Mouse (Mus musculus): ENCODE data around the gene Ankfn1. TPM values are rescaled to one million over a fixed set of nuclear protein-coding genes. Genes with fewer than 3 reads are reported as not detected.

Gene Ankfn1
- total RNA-seq, 2 experiments from 2014 or later: not detected

DNA sequence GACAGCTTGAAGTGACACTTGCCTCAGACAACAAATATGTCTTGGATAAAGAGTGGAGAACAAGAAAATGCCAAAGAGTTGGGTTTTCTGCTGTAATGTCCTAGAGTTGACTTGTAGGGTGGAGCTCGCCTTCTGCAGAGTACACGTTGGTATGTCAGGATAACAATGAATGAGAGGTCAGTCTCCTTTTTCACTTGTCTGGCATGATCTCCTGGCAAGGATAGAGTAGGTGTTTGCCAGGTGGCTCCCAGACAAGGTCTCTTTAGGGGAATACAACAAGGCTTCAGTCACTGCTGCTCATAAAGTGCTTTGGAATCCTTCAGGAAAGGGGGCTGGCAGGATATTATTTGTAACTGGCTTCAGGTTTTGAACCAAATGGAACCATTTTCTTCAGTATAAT is 388.6 kb downstream of the Ankfn1 start:
- DNase-seq: peak; percentile 40 to 43
- intact Hi-C loops (cut with DNase I): no loop called here

DNA sequence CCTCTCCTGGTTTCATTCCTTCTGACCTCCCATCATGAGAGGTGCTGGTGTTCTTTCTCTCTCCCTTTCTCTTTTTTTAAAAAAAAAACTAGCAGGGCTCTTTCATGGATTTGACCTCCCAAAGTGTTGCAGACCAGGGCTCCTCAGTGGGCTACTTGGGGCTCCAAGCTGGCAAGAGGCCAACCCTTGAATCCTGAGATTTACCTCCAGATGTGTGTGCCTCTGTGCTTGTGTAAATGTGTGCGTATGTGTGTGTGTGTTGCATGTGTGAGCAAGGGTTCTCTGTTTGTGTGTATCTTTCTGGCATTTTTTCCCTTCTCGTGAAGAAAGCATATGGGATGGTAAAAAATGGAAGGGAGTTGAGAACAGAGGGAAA is 394.8 kb downstream of the Ankfn1 start:
- DNase-seq: no peak
- intact Hi-C loops (cut with DNase I): no loop called here

DNA sequence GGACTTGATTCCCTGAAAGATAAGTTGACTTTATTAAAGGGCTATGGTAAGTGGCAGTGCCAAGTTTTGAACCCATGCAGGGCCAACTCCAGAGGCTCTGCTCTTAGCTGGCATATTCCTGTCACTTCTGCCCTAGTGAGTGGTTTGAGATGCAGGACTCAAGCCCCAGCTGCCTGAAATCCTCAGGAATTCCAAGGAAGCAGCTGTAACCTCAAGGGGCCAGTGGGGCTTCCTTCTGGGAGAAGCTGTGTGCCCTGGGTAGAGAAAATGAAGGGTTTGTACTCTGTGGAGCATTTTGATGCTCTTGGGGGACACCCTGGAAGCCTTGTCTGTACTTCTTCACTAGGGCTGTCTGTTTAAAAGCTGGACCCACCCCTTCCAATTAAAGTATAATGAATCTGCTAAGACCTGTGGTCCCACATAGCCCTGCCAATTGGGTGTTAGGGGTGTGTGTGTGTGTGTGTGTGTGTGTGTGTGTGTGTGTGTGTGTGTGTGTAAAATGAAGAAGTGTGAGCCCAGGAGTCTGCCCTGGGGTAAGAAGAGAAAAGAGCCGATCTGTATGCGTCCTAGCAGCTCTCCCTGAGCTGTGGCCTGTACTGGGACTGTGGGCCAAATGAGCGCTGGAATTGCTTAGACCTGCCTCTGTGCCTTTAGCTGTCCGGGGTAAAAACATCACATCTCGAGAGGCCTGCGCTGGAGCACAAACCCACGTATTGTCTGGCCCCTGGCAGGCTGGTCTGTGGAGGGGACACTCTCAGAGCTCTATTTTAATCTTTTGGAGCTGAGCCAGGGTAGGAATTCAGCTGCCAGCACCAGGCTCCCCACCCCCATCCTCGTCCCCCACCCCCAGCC is 395.4 kb downstream of the Ankfn1 start:
- intact Hi-C loops (cut with DNase I): no loop called here
- DNase-seq: no peak

DNA sequence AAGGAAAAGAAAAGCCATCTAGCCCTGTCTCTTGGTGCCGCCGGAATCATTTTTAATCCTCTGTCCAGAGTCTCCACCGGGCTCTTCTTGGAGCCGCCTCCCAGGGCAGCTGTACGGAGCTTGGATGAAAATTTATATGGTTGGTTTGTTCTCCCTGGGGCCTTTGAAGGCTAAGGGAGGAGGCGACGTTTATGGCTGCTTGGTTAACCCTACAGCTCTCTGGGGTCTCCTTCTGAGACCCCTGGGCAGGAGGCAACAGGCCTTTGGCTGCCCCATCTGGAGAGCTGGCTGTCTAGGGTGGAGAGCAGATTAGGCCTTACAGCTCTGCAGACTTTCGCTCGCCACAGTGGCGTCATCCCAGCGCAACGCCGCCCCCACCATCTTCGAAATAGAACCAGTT is 406.5 kb downstream of the Ankfn1 start:
- DNase-seq: no peak
- intact Hi-C loops (cut with DNase I): no loop called here

DNA sequence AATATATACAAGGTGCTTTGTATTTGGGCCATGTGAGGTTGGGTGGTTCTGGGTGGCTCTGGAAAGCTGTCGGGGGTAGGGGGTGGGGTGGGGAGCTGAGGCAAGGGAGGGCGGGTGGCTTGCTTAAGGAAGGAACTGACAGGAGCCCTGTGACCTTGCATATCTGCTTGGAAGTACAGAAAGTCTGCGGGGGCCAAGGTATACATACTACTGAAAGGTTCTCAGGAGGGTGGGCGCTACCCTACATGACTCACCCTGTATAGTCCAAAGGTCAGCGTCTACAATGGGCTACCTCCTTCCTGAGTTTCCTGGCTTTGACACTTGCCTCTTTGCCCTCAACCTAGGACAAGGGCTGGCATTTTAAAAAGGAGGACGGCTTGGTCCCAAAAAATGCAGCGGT is 407.1 kb downstream of the Ankfn1 start:
- DNase-seq: no peak
- intact Hi-C loops (cut with DNase I): no loop called here

DNA sequence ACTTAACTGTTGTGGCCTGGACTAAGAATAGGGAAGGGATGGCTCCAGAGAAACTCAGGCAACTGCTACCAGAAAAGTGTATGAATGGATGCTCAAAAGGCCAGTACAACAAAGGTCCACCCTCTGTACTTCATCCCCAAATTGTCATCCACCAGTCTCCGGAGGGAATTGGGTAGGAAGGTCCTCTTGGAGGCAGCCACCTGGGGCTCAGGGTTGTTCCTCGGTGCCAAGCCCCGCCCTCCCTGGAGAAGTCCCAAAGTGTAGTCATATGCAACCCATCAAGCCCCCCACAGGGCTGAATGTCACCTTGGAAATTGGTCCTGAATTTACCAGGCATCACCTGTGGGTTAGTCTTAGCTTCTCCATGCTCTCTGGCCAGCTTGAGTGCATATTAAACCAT is 413.5 kb downstream of the Ankfn1 start:
- no peak for DNase-seq
- intact Hi-C loops (cut with DNase I): no loop called here

DNA sequence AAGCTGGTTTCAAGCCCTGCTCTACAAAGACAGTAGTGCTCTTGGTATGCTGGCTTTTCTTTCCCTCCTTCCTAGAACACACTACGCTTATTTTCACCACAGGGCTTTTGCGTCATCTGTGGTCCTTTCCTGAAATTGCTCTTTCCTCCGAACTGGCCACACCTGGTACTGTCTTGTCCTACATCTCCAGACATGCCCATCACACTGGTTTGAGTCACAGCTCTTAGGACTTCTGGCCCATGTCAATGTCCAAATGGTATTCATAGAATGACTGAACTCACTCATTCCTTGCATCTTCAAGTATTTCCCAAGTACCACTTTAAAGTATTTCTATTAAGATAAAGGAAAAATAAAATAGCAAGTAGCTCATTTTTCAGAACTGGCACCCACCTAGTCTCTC is 416.6 kb downstream of the Ankfn1 start:
- intact Hi-C loops (cut with DNase I): no loop called here
- DNase-seq: no peak

DNA sequence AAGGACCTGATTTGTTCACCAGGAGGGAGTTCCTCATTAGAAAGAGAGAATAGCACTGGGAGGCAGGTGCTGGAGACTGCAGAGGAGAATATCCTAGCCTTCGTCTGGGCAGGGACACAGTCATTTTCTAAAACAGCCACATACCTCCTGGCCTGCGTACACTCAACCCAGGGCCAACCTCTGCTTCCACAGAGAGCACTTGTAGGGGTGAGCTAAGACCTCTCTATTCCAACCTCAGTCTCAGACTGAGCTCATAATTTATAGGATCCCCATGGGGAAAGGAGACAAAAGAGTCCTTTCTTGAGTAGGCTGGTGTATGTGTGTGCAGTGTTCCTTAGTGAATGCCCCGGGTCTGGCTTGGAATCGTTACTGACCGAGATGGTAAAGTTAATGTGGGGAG is 418.9 kb downstream of the Ankfn1 start:
- no peak for DNase-seq
- intact Hi-C loops (cut with DNase I): no loop called here

DNA sequence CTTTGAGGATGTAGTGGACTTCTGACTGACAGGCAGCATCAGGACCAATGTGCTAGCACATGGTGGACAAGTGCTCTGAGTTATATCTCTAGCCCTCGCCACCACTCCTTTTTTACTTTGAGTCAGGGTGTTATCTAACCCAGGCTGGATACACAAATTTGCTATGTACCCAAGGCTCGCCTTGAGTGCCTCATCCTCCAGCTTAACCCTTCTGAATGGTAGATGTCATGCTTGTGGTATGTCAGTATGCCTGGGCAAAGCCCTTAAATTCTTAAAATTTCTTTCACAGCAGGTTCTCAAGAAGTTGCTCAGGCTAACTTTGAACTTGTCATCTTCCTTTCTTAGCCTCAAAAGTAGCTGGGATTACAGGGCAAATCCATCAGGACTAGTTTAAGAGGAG is 421.0 kb downstream of the Ankfn1 start:
- no peak for DNase-seq
- intact Hi-C loops (cut with DNase I): no loop called here

DNA sequence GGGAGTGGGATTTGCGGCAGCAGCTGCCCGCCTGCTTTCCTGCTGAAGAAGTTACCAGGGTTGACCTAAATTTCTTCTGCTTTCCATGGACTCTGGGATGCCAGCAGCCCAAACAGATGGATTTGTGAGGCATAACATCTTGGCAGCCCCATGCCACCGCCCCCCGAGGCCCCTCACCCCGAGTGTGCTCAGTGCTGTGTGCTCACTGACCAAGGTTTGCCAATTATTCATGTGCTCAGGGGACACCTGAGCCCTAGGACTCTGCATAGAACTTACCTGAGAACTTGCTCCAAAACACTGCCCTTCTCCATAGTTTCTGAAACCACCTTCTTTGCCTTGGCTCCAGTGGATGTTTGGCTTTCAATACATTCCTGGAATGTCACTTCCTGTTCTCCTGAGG is 421.4 kb downstream of the Ankfn1 start:
- no peak for DNase-seq
- intact Hi-C loops (cut with DNase I): no loop called here

DNA sequence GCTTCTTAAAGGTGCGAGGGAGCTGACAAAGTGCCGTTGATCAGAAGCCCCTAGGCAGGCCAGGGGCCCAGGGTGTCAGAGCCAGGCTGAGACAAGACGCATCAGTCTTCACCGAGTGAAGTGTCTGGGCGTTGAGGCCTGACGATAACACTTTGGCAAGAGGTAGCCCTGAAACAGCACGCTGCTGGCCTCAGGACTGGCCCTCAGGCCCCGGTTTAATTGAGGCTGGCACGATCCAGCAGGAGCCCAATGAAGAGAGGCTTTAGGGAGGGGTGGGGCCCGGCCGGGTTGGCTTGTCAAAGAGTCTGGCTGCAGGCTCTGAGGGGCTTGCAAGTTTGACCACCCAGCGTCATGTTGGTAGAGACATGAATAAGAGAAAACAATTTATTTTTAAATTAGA is 437.2 kb downstream of the Ankfn1 start:
- peak in 1 of 2 experiments; percentile 3 for DNase-seq
- intact Hi-C loops (cut with DNase I): no loop called here

Other genes with a start within 250 kb of the Ankfn1 start
- 1 to 10 TPM; 4.5 to 5.6 TPM for gene Pctp, start 225.2 kb upstream of the Ankfn1 start, total RNA-seq (2021)

Data from heart, postnatal 10 days (tissue).